In the genomic region with DNA sequence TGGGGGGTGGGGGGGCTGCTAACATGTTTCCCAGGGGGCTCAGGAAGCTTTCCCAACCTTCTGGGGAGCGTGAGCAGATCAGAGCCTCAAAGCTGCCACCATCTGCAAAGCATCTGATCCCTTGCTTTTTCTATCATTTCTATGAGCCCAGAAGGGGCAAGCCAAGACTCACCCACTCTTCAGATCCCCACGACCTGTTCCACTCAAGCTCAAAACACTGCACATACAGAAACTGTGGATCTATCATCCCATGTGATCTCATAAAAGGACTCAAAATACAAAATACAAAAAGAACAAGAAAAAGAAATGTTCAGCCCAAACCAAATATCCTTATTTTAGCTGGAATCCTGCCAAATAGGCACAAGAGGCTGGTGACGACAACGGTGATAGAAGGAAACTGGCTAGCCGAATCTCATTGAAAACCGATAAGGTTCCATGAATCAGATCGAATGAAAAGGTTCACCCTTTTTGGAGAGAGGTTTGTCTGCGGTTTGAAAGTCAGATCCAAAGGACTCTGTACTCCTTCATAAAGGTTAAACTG, we compare ENCODE assay signal across 9 mouse cellular contexts. TPM values are rescaled to one million over a fixed set of nuclear protein-coding genes. Genes with fewer than 3 reads are reported as not detected.
DNase-seq lines count a peak whose midpoint lies in the region; ATAC-seq and TF ChIP-seq lines count a peak whose summit lies in the region.
"Had no signal": no experiment of that assay in that cellular context is flagged by ENCODE, and none has a peak within 500 bp of the region (broad histone marks: within the 10 kb centered on the region; RNA-seq: fewer than 3 reads in every experiment).

No protein-coding gene starts in this region.

- no peak for TF ChIP-seq CTCF in bone marrow, adult 2 months (IDR thresholded peaks at IDR 0.05; ENCODE audit: control insufficient read depth, insufficient read depth, low read length)

- no peak overlapping the region for H3K27ac ChIP-seq in heart, embryonic 12.5 days (ENCODE audit: poor library complexity, severe bottlenecking)
- H3K27ac ChIP-seq in bone marrow, adult 2 months (ENCODE audit: control insufficient read depth, insufficient read depth, low read depth, low read length, poor library complexity): no peak overlapping the region
- no peak overlapping the region for H3K27ac ChIP-seq in hindbrain, embryonic 11.5 days (ENCODE audit: low read depth, low read length)
- no peak overlapping the region for H3K27ac ChIP-seq in macrophage

- H3K27me3 ChIP-seq in heart, embryonic 12.5 days (replicated peaks): no peaks in the 10 kb centered on the region
- H3K27me3 ChIP-seq in hindbrain, embryonic 11.5 days (ENCODE audit: control insufficient read depth, insufficient read depth, low read length): no peaks in the 10 kb centered on the region

- ATAC-seq in heart, embryonic 12.5 days (ENCODE audit: insufficient number of reproducible peaks, low FRiP score): no peak
- ATAC-seq in hindbrain, embryonic 11.5 days (ENCODE audit: low FRiP score): no peak

- no peak for TF ChIP-seq POLR2A in bone marrow, adult 2 months (IDR thresholded peaks at IDR 0.05; ENCODE audit: borderline replicate concordance, control insufficient read depth, low read depth, low read length)

- H3K9ac ChIP-seq in heart, embryonic 12.5 days: no peak overlapping the region
- 0 out of 2 replicates have a peak overlapping the region, but pooled peaks have one; percentile 11 for H3K9ac ChIP-seq in hindbrain, embryonic 11.5 days (ENCODE audit: low read depth, low read length)

- no peak for DNase-seq in heart, postnatal 25 days (ENCODE audit: low spot score)
- no peak for DNase-seq in hindbrain, embryonic 11.5 days (ENCODE audit: low spot score)
- DNase-seq in ovary, adult 18-20 months (ENCODE audit: low spot score): no peak
- no peak for DNase-seq in cerebellum, adult 11-12 months
- DNase-seq in cerebellum, postnatal 25 days: no peak
- DNase-seq: right cerebral cortex, adult 18-20 months had no signal

- WGBS in heart, embryonic 12.5 days: 8% methylated on average over 8 of the region's 8 CpGs
- 22% methylated on average over 8 of the region's 8 CpGs for WGBS in bone marrow, adult 2 months
- WGBS in hindbrain, embryonic 11.5 days: 10% methylated on average over 8 of the region's 8 CpGs
- 32% methylated on average over 8 of the region's 8 CpGs for WGBS in macrophage (ENCODE audit: missing documents)

- H3K4me1 ChIP-seq in heart, embryonic 12.5 days (replicated peaks): peaks cover 32% of the 10 kb centered on the region
- H3K4me1 ChIP-seq in bone marrow, adult 2 months (ENCODE audit: control insufficient read depth, insufficient read depth, low read length): 0 out of 2 replicates have a peak, but pooled peaks cover 1% of the 10 kb centered on the region
- H3K4me1 ChIP-seq in hindbrain, embryonic 11.5 days (replicated peaks; ENCODE audit: control insufficient read depth, insufficient read depth, low read length): peaks cover 4% of the 10 kb centered on the region

- peak overlapping the region; percentile 96 for H3K4me2 ChIP-seq in heart, embryonic 12.5 days
- peak overlapping the region; percentile 70 for H3K4me2 ChIP-seq in hindbrain, embryonic 11.5 days (replicated peaks; ENCODE audit: low read depth, low read length)

- intact Hi-C loops in heart, postnatal 25 days (cut with DNase I): loop anchor here (2.0 to 5.0 kb wide), 2 partner anchors 92 to 116 kb away; partner anchors contain the start of gene Msmo1

- H3K79me2 ChIP-seq in macrophage (ENCODE audit: inconsistent target): peaks cover 56% of the 10 kb centered on the region

- H3K4me3 ChIP-seq in heart, embryonic 12.5 days: peak overlapping the region; percentile 100
- H3K4me3 ChIP-seq in bone marrow, adult 2 months (replicated peaks; ENCODE audit: control insufficient read depth, low read depth, low read length): peak overlapping the region; percentile 20
- peak overlapping the region; percentile 79 for H3K4me3 ChIP-seq in hindbrain, embryonic 11.5 days (ENCODE audit: low read depth, low read length)
- H3K4me3 ChIP-seq in macrophage (ENCODE audit: inconsistent target): peak overlapping the region; percentile 32; the same call in 1 of the 2 replicates

- H3K36me3 ChIP-seq in heart, embryonic 12.5 days: no peaks in the 10 kb centered on the region
- H3K36me3 ChIP-seq in hindbrain, embryonic 11.5 days (ENCODE audit: control insufficient read depth, insufficient read depth, low read length): no peaks in the 10 kb centered on the region
- no peaks in the 10 kb centered on the region for H3K36me3 ChIP-seq in macrophage (ENCODE audit: inconsistent target)

- H3K9me3 ChIP-seq in heart, embryonic 12.5 days (replicated peaks): no peaks in the 10 kb centered on the region
- H3K9me3 ChIP-seq in hindbrain, embryonic 11.5 days (ENCODE audit: control insufficient read depth, low read length): no peaks in the 10 kb centered on the region

RNA-seq across cellular contexts. Expression of gene Klhl2, which starts 1.5 kb away (rescaled TPM):
- 16.1 and 17.5 TPM in 2 replicates for polyA plus RNA-seq in heart, embryonic 12.5 days (2016; fragmentation: Nextera tagmentation; extraction: Ambion mirVana)
- total RNA-seq in heart, postnatal 25 days (2021): 10 to 100 TPM; 11.4 to 13.1 TPM
- 1.8 and 6.2 TPM in 2 replicates for polyA plus RNA-seq in bone marrow, adult 2 months (2011; ENCODE audit: insufficient read depth, insufficient read length, low replicate concordance, missing spikeins)
- 14.9 and 19.3 TPM in 2 replicates for polyA plus RNA-seq in hindbrain, embryonic 11.5 days (2014; fragmentation: Nextera tagmentation; extraction: Ambion mirVana)
- total RNA-seq in macrophage (2018; cell fraction: chromatin; rRNA removed): 10 to 100 TPM in 25 of 26 experiments, 1 to 10 TPM in 1; 8.4 to 41.7 (median 20.7) TPM
- total RNA-seq in macrophage (2018; cell fraction: cytosol; rRNA removed): 10 to 100 TPM in 8 of 26 experiments, 1 to 10 TPM in 18; 5.4 to 13.4 (median 9.1) TPM
- 10 to 100 TPM in 21 of 26 experiments, 1 to 10 TPM in 5; 7.7 to 27.2 (median 13.6) TPM for total RNA-seq in macrophage (2018; cell fraction: nucleus; rRNA removed)
- polyA plus RNA-seq in macrophage (2018): 7.7 to 17.3 TPM (median 9.3 TPM) in 3 replicates

Comparison
In these comparisons a context has a peak if more than half of its experiments do, and no peak if none do; other contexts are left out.
1. H3K4me3 ChIP-seq: peak in every context shown above with its lines; median percentile 100 in heart, embryonic 12.5 days; 79 in hindbrain, embryonic 11.5 days; 32 in macrophage; 20 in bone marrow, adult 2 months.